Mouse (Mus musculus) spleen, adult 2 months (tissue): ENCODE measurements around the gene Nyap1. TPM values are rescaled to one million over a fixed set of nuclear protein-coding genes. Genes with fewer than 3 reads are reported as not detected.
A peak's percentile ranks its signal among the peaks of the same experiment; 100 is the strongest.

Source experiments
- DNase-seq, 2 experiments: peaks; one replicate each; pipeline versions ENCODE4 v3.0.0 to v3.0.0-alpha.2; 2012 to 2021; ENCODE audit warnings: low spot score in 2 of 2, low read depth in 1 of 2
- H3K27ac ChIP-seq: fragments of 200-500 bp; 2 replicates; pipeline ENCODE4 v1.5.1; 2012; ENCODE audit warnings: low read length, inconsistent platforms; ENCODE audit not compliant: insufficient read depth
- H3K27me3 ChIP-seq: fragments of 200-500 bp; 2 replicates; pipeline ENCODE4 v1.6.1; 2012; ENCODE audit warnings: mild to moderate bottlenecking, moderate library complexity, low read length, inconsistent platforms; ENCODE audit not compliant: control insufficient read depth, insufficient read depth
- H3K36me3 ChIP-seq: fragments of 200-500 bp; 2 replicates; pipeline ENCODE4 v1.6.1; 2012; ENCODE audit warnings: mild to moderate bottlenecking, low read length, inconsistent platforms; ENCODE audit not compliant: control insufficient read depth, insufficient read depth
- H3K4me1 ChIP-seq: fragments of 200-500 bp; 2 replicates; pipeline ENCODE4 v1.6.1; 2011; ENCODE audit warnings: inconsistent platforms; ENCODE audit not compliant: control insufficient read depth, insufficient read depth, insufficient read length
- H3K4me3 ChIP-seq: fragments of 200-500 bp; 2 replicates; pipeline ENCODE4 v1.5.1; 2011; ENCODE audit warnings: mild to moderate bottlenecking, inconsistent platforms; ENCODE audit not compliant: insufficient read depth, insufficient read length; ENCODE audit errors: extremely low read depth
- CTCF ChIP-seq: fragments of 200-500 bp; IDR thresholded peaks from 2 replicates; pipeline ENCODE4 v1.5.1; 2011; ENCODE audit warnings: mild to moderate bottlenecking, inconsistent platforms; ENCODE audit not compliant: insufficient read depth, insufficient read length, insufficient replicate concordance; ENCODE audit errors: extremely low read depth
- POLR2A ChIP-seq: fragments of 200-500 bp; IDR thresholded peaks from 2 replicates; pipeline ENCODE4 v1.6.1; 2011; ENCODE audit warnings: low read depth, low read length, inconsistent platforms
- WGBS: fragments of 180-500 bp; shearing (Covaris S2); methylation state at CpG from one replicate; pipeline ENCODE4 v1.1.7; 2018; 5-methylcytosine and 5-hydroxymethylcytosine counted together
- polyA plus RNA-seq: library from polyadenylated mRNA; depleted of rRNA; stranded (reverse); fragments of >200 nt; gene quantifications from 2 replicates; pipeline ENCODE4 v1.2.3, GENCODE M21; 2012

The Nyap1 gene
- polyA plus RNA-seq, 1 experiment, result 1.2 TPM

GRCm38 (mm10) chr5:137766270-137766669 is 24.9 kb upstream of the Nyap1 start:
- peak; percentile 42; the same call in 1 of the 2 replicates for TF ChIP-seq CTCF
- no peak for TF ChIP-seq POLR2A
- no peaks in the 10 kb centered on the region for H3K27me3 ChIP-seq
- no peak overlapping the region for H3K4me3 ChIP-seq
- no peak for DNase-seq
- no peaks in the 10 kb centered on the region for H3K36me3 ChIP-seq
- 87% methylated on average over 3 of the region's 3 CpGs for WGBS
- H3K27ac ChIP-seq, result no peak overlapping the region
- no peaks in the 10 kb centered on the region for H3K4me1 ChIP-seq

DNA sequence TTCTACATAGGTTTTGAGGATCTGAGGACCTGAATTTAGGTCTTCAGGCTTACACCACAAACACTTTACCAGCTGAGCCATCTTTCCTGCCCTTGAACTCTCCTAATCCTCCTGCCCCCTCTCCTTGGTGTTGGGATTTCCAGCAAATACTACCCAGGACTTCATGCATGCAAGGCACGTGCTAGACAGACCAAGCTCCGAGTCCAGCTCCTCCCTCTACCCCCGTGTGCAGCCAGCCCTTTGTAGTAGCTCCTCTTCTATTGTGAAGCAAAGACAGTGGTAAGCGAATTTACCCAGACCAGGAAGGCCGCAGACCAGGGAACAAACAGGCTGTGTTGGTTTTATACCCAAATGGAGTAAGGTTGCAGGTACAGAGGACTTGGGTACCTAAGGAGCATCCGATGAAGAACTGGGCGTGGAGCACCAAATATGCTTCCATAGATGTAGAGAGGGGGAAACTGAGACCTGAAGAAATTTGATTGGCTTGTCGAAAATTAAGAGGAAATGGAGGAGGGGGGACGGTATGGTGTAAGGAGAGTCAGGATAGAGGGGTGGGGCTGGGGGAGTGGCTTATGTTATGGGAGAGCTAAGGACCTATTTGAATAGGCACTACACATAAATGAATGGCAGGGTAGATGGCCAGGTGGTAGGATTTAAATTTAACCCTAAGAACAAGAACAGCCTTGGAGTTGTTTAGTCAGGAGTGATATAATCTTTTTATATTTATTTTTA is 23.4 kb upstream of the Nyap1 start:
- no peak for DNase-seq
- Histone ChIP-seq H3K4me3 (no peak overlapping the region), H3K27me3 (no peaks in the 10 kb centered on the region), H3K27ac (no peak overlapping the region), H3K36me3 (peaks cover under 1% of the 10 kb centered on the region; the same call in 1 of the 2 replicates), H3K4me1 (no peaks in the 10 kb centered on the region; the same call in 1 of the 2 replicates)
- TF ChIP-seq POLR2A (no peak), CTCF (no peak)
- 83% methylated on average over 9 of the region's 9 CpGs for WGBS

DNA sequence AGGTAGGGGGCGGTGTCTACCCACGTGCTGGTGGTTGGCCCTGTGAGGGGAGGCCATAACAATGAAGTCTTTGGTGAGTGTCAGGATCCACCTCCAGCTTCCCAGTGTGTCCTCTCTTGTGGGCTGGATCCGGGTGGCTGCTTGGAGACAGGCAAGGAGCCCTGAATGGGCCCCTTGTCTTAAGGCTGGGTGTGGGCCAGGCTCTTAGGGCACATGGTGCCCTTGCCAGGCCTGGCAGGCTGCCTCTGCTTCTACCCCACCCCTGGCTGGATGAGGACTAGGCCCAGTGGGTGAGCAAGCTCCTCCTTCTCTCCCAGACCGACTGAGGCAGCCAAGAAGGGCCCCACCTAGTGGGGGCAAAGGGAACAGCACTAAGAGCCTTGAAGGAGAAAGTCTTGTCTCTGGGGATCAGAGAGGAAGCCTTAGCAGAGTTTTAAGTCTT is 18.6 kb upstream of the Nyap1 start:
- Histone ChIP-seq H3K36me3 (peaks cover 24% of the 10 kb centered on the region), H3K4me3 (no peak overlapping the region), H3K27me3 (no peaks in the 10 kb centered on the region), H3K27ac (no peak overlapping the region), H3K4me1 (peaks cover 2% of the 10 kb centered on the region; the same call in 1 of the 2 replicates)
- TF ChIP-seq CTCF (peak; percentile 85; the same call in 1 of the 2 replicates), POLR2A (no peak)
- 48% methylated on average over 4 of the region's 4 CpGs for WGBS
- DNase-seq, result peak; percentile 79 to 82

- Histone ChIP-seq H3K36me3 (peaks cover 27% of the 10 kb centered on the region), H3K27ac (no peak overlapping the region), H3K4me1 (peaks cover 2% of the 10 kb centered on the region; the same call in 1 of the 2 replicates), H3K4me3 (no peak overlapping the region), H3K27me3 (no peaks in the 10 kb centered on the region)
- 93% methylated on average over 19 of the region's 19 CpGs for WGBS
- DNase-seq, result no peak
- TF ChIP-seq CTCF, result no peak
- TF ChIP-seq POLR2A, result no peak
Observed at GRCm38 (mm10) chr5:137758921-137759534, 17.6 kb upstream of the Nyap1 start.

DNA sequence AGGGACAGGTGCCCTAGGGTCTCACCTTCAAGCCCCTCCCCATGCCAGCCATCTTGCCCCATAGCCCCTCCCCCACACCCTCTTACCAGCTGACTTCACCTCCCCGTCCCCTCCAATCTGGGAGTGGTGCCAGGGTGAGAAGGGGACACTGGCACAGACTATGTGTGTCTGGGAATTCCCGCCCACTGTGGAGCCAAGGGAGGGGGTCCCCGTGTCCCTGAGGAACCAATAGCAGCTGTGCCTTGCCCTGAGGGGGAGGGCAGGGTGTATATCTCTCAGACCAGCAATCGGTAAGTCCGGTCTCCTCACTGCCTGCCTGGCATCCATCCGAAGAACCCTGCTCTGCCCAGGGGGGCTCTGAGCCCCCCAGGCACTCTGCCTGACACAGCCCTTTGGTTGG is 16.5 kb upstream of the Nyap1 start:
- no peak overlapping the region for H3K4me3 ChIP-seq
- peaks cover 36% of the 10 kb centered on the region for H3K36me3 ChIP-seq
- peaks cover 2% of the 10 kb centered on the region; the same call in 1 of the 2 replicates for H3K4me1 ChIP-seq
- no peak for DNase-seq
- TF ChIP-seq POLR2A (no peak), CTCF (no peak)
- no peaks in the 10 kb centered on the region for H3K27me3 ChIP-seq
- WGBS, result 92% methylated on average over 6 of the region's 6 CpGs
- no peak overlapping the region for H3K27ac ChIP-seq

- TF ChIP-seq CTCF (peak; percentile 94; the same call in 1 of the 2 replicates), POLR2A (no peak)
- Histone ChIP-seq H3K36me3 (peaks cover 42% of the 10 kb centered on the region), H3K27ac (no peak overlapping the region), H3K27me3 (no peaks in the 10 kb centered on the region), H3K4me3 (no peak overlapping the region), H3K4me1 (peaks cover 2% of the 10 kb centered on the region; the same call in 1 of the 2 replicates)
- WGBS, result 59% methylated on average over 10 of the region's 10 CpGs
- peak; percentile 65 to 84 for DNase-seq
Observed at GRCm38 (mm10) chr5:137756882-137757661, 15.7 kb upstream of the Nyap1 start.

- H3K27ac ChIP-seq, result no peak overlapping the region
- no peaks in the 10 kb centered on the region for H3K27me3 ChIP-seq
- 72% methylated on average over 3 of the region's 3 CpGs for WGBS
- no peak overlapping the region for H3K4me3 ChIP-seq
- DNase-seq, result no peak
- TF ChIP-seq CTCF (no peak), POLR2A (no peak)
- peaks cover 2% of the 10 kb centered on the region; the same call in 1 of the 2 replicates for H3K4me1 ChIP-seq
- H3K36me3 ChIP-seq, result peaks cover 49% of the 10 kb centered on the region
Observed at GRCm38 (mm10) chr5:137756106-137756505, 14.7 kb upstream of the Nyap1 start.
